Mouse (Mus musculus): Measurements from ENCODE around the gene Scn7a. TPM values are rescaled to one million over a fixed set of nuclear protein-coding genes. Genes with fewer than 3 reads are reported as not detected.

The Scn7a gene
- total RNA-seq, 2 experiments from 2014 or later: 8.9 to 10.0 TPM

Other genes starting within 250 kb of the Scn7a start
- gene Scn9a, start 150.0 kb downstream of the Scn7a start, total RNA-seq (2021): not detected